Mouse (Mus musculus) liver, adult 2 months (tissue): ENCODE data around the gene Armcx6. TPM values are rescaled to one million over a fixed set of nuclear protein-coding genes. Genes with fewer than 3 reads are reported as not detected.

ENCODE experiments used
- DNase-seq: peaks from one replicate; pipeline ENCODE4 v3.0.0-alpha.2; 2011; ENCODE audit warnings: low read depth, low spot score; ENCODE audit errors: extremely low read depth
- H3K27ac ChIP-seq: fragments of 200-500 bp; replicated peaks from 2 replicates; pipeline ENCODE4 v1.5.1; 2012; ENCODE audit warnings: low read depth, mild to moderate bottlenecking, control low read depth, inconsistent platforms, low read length; ENCODE audit not compliant: insufficient read depth
- H3K27me3 ChIP-seq: fragments of 200-500 bp; 2 replicates; pipeline ENCODE4 v1.6.1; 2012; ENCODE audit warnings: mild to moderate bottlenecking, moderate library complexity, low read length, inconsistent platforms; ENCODE audit not compliant: control insufficient read depth, insufficient read depth
- H3K36me3 ChIP-seq: fragments of 200-500 bp; 2 replicates; pipeline ENCODE4 v1.6.1; 2012; ENCODE audit warnings: low read length, inconsistent platforms; ENCODE audit not compliant: control insufficient read depth, insufficient read depth
- H3K4me1 ChIP-seq: fragments of 200-500 bp; 2 replicates; pipeline ENCODE4 v1.6.1; 2011; ENCODE audit warnings: low read length; ENCODE audit not compliant: control insufficient read depth, insufficient read depth
- H3K4me3 ChIP-seq: fragments of 200-500 bp; 2 replicates; pipeline ENCODE4 v1.5.1; 2011; ENCODE audit warnings: low read depth, mild to moderate bottlenecking, control low read depth, low read length, moderate library complexity; ENCODE audit not compliant: insufficient read depth
- H3K79me2 ChIP-seq: fragments of 200-500 bp; 2 replicates; pipeline ENCODE4 v1.6.1; 2012; ENCODE audit warnings: inconsistent platforms, mild to moderate bottlenecking, low read length, moderate library complexity; ENCODE audit not compliant: control insufficient read depth, insufficient read depth
- H3K9ac ChIP-seq: fragments of 200-500 bp; 2 replicates; pipeline ENCODE4 v1.6.1; 2012; ENCODE audit warnings: low read depth, mild to moderate bottlenecking, control low read depth, inconsistent platforms, low read length
- CTCF ChIP-seq: fragments of 200-500 bp; IDR thresholded peaks from 2 replicates; pipeline ENCODE4 v1.5.1; 2011; ENCODE audit warnings: low read depth, low read length, control low read depth
- POLR2A ChIP-seq: fragments of 200-500 bp; IDR thresholded peaks from 2 replicates; pipeline ENCODE4 v1.6.1; 2011; ENCODE audit warnings: low read length, control low read depth; ENCODE audit not compliant: insufficient read depth; ENCODE audit errors: extremely low read depth
- WGBS: fragments of 180-500 bp; shearing (Covaris S2); methylation state at CpG from one replicate; pipeline ENCODE4 v1.1.7; 2018; 5-methylcytosine and 5-hydroxymethylcytosine counted together
- polyA plus RNA-seq: library from polyadenylated mRNA; depleted of rRNA; stranded (reverse); fragments of >200 nt; gene quantifications from 2 replicates; pipeline ENCODE4 v1.2.3, GENCODE M21; 2012
- total RNA-seq: library from RNA; depleted of rRNA; stranded (reverse); fragments of >200 nt; gene quantifications from 2 replicates; pipeline ENCODE4 v1.2.3, GENCODE M21; 2014

Armcx6 gene
- total and polyA plus RNA-seq, 2 experiments = 0.18 to 0.55 TPM

- no peaks in the 10 kb centered on the region for H3K4me1 ChIP-seq
- H3K4me3 ChIP-seq = no peak overlapping the region
- no peaks in the 10 kb centered on the region for H3K36me3 ChIP-seq
- DNase-seq = no peak
- H3K27me3 ChIP-seq = no peaks in the 10 kb centered on the region
- H3K9ac ChIP-seq = no peak overlapping the region
- TF ChIP-seq POLR2A (no peak), CTCF (no peak)
- no peaks in the 10 kb centered on the region for H3K79me2 ChIP-seq
- no peak overlapping the region for H3K27ac ChIP-seq
- 77% methylated on average over 4 of the region's 4 CpGs for WGBS
Observed at GRCm38 (mm10) chrX:134752584-134752983, 1.4 kb upstream of the Armcx6 start.

- no peaks in the 10 kb centered on the region for H3K36me3 ChIP-seq
- H3K27ac ChIP-seq = no peak overlapping the region
- WGBS = 52% methylated on average over 2 of the region's 2 CpGs
- H3K27me3 ChIP-seq = no peaks in the 10 kb centered on the region
- H3K4me1 ChIP-seq = no peaks in the 10 kb centered on the region
- no peaks in the 10 kb centered on the region for H3K79me2 ChIP-seq
- no peak overlapping the region for H3K4me3 ChIP-seq
- TF ChIP-seq POLR2A = no peak
- no peak for TF ChIP-seq CTCF
- H3K9ac ChIP-seq = no peak overlapping the region
- no peak for DNase-seq
Observed at GRCm38 (mm10) chrX:134751910-134752309, 693 bp upstream of the Armcx6 start.

- H3K27ac ChIP-seq = no peak overlapping the region
- DNase-seq = no peak
Observed at GRCm38 (mm10) chrX:134746459-134746858, 4.8 kb downstream of the Armcx6 start.

GRCm38 (mm10) chrX:134741862-134742261, 9.4 kb downstream of the Armcx6 start:
- H3K4me1 ChIP-seq = no peaks in the 10 kb centered on the region
- no peaks in the 10 kb centered on the region for H3K79me2 ChIP-seq
- H3K27ac ChIP-seq = no peak overlapping the region
- no peaks in the 10 kb centered on the region for H3K27me3 ChIP-seq
- DNase-seq = no peak
- WGBS = 75% methylated on average over 5 of the region's 5 CpGs
- no peaks in the 10 kb centered on the region for H3K36me3 ChIP-seq
- H3K4me3 ChIP-seq = no peak overlapping the region
- H3K9ac ChIP-seq = no peak overlapping the region
- TF ChIP-seq CTCF (no peak), POLR2A (no peak)

More at GRCm38 (mm10) chrX:134746459-134746858, 4.8 kb downstream of the Armcx6 start:
- 13% methylated on average over 5 of the region's 5 CpGs for WGBS
- TF ChIP-seq CTCF = peak; percentile 73
- no peak for TF ChIP-seq POLR2A
- Histone ChIP-seq H3K79me2 (no peaks in the 10 kb centered on the region), H3K9ac (no peak overlapping the region), H3K27me3 (no peaks in the 10 kb centered on the region), H3K4me1 (no peaks in the 10 kb centered on the region), H3K4me3 (no peak overlapping the region), H3K36me3 (no peaks in the 10 kb centered on the region)

- Histone ChIP-seq H3K4me1 (no peaks in the 10 kb centered on the region), H3K4me3 (no peak overlapping the region), H3K27ac (no peak overlapping the region), H3K36me3 (no peaks in the 10 kb centered on the region), H3K9ac (no peak overlapping the region), H3K79me2 (no peaks in the 10 kb centered on the region), H3K27me3 (no peaks in the 10 kb centered on the region)
- no peak for DNase-seq
- no peak for TF ChIP-seq POLR2A
- no peak for TF ChIP-seq CTCF
- WGBS = 55% methylated on average over 4 of the region's 4 CpGs
Observed at GRCm38 (mm10) chrX:134739160-134739559, 12.1 kb downstream of the Armcx6 start.

GRCm38 (mm10) chrX:134737796-134738195, 13.4 kb downstream of the Armcx6 start:
- Histone ChIP-seq H3K27ac (no peak overlapping the region), H3K36me3 (no peaks in the 10 kb centered on the region), H3K79me2 (no peaks in the 10 kb centered on the region), H3K4me1 (no peaks in the 10 kb centered on the region), H3K9ac (no peak overlapping the region), H3K27me3 (no peaks in the 10 kb centered on the region), H3K4me3 (no peak overlapping the region)
- TF ChIP-seq POLR2A = no peak
- no peak for TF ChIP-seq CTCF
- DNase-seq = no peak
- WGBS = 100% methylated on average over 1 of the region's 1 CpGs
